Mouse (Mus musculus): ENCODE data around the gene Atp6ap1.

Gene Atp6ap1

GRCm38 (mm10) chrX:74304867-74305700 is 8.2 kb downstream of the Atp6ap1 start, which contains the start of gene Gdi1:
Gene Gdi1, plus strand, starts transcription at chrX:74304998.
- DNase-seq (ENCODE audit: low spot score), result peak; percentile 76

- DNase-seq (ENCODE audit: low spot score), result peak; percentile 86
Observed at GRCm38 (mm10) chrX:74312540-74313464, 15.9 kb downstream of the Atp6ap1 start, which contains the start of gene Fam50a. Gene Fam50a, plus strand, starts transcription at chrX:74313033.

GRCm38 (mm10) chrX:74328725-74329161 is 31.8 kb downstream of the Atp6ap1 start, which contains the start of gene Plxna3:
Gene Plxna3, plus strand, starts transcription at chrX:74329066.
- peak; percentile 80 for DNase-seq (ENCODE audit: low spot score)

DNA sequence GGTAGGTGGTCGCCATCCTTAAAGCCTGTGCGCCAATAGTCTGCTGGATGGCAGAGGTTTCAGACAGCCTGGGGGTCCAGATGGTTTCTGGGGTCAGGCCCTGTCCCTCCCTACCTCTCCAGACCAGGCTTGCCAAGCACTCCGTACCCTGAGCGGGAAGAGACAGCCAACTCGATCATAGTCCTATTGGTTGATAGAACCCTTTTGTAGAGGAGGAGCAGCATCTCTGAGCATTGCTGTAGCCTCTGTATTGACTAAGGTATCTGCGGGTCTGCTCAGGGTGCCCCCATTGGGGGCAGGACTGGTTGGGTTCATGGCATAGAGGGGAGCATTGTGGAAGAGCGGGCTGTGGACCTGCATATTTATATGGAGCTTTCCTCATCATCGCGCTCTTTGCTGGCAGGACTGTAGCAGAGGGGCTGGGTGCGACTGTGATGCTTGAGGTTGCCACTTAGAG is 32.3 kb downstream of the Atp6ap1 start:
- no peak for DNase-seq (ENCODE audit: low spot score)

GRCm38 (mm10) chrX:74330166-74330930 is 33.5 kb downstream of the Atp6ap1 start:
- no peak for DNase-seq (ENCODE audit: low spot score)

DNA sequence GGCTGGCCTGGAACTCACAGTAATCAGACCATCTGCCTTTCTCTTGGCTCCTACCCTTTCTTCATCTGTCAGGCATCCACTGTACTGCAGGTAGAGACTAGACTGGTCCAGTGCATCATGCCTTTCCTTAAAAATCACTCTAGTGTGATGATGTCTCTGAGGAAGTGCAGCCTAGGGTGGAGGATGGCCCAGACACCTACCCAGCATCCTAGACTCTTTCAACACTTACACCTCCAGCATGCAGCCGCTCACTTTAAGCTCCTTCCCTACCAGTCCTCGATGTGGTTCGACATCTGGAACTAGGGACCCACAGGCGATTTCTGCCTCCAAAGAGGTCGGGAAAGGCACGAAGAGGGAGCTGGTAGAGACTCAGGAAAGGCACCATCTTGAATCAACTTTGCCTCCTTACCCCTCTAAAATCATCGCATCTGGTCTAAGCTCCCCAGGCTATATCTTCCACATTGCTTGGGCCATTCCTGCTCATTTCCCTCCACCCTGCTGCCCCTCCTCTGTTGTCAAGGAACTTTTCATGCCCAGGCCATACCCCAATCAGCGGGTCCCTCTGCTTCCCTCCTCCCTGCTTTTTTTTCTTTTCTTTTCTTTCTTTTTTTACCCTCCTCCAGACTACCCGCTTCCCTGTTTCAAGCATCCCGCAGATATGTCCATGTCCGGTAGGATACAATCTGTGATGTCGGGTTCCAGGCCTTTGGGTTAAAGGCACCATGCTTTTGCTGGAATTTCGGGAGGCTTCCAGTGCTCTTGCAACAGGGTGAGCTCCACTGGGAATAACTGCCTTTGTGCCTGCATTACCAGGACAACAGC is 56.0 kb downstream of the Atp6ap1 start:
- no peak for DNase-seq (ENCODE audit: low spot score)

DNA sequence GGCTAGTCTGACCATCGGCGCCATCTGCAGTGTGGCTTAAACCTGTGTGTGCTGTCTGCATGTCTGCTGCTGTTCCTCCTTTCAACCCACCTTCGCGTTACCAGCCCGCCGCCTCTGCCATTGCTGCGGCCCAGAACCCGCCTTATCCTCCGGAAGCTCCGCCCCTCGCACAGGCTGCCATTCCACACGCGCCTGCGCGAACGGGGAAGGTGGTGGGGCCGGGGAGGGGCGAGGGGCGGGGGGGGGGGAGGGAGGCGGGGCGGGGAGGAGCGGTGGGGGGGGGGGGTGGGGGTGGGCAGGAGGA is 56.5 kb downstream of the Atp6ap1 start, which contains the start of gene Lage3:
Gene Lage3, minus strand, starts transcription at position 152 of the 304 bp plus-strand sequence.
- peak; percentile 86 for DNase-seq (ENCODE audit: low spot score)

Data from testis, postnatal 10 days (tissue).